Mouse (Mus musculus): ENCODE data around the gene Ythdf2. TPM values are rescaled to one million over a fixed set of nuclear protein-coding genes. Genes with fewer than 3 reads are reported as not detected.
"Not testable (repeated sequence)": the region's sequence is repeated elsewhere in the genome, so short reads cannot be mapped to it uniquely, and the experiment has no call there.

The Ythdf2 gene
- polyA plus RNA-seq, 1 experiment = not detected

GRCm38 (mm10) chr4:132247451-132247997 lies 35.4 kb upstream of the Ythdf2 start:
- 75% methylated on average over 5 of the region's 5 CpGs for WGBS
- Histone ChIP-seq H3K4me1 (ENCODE audit: control insufficient read depth, insufficient read depth, low read length) (no peaks in the 10 kb centered on the region), H3K4me3 (ENCODE audit: insufficient read depth, low read depth, low read length) (no peak overlapping the region), H3K27ac (ENCODE audit: insufficient read depth, low read depth, low read length) (no peak overlapping the region)
- no peak for TF ChIP-seq POLR2A (IDR thresholded peaks at IDR 0.05; ENCODE audit: insufficient read depth, low read depth, low read length)
- TF ChIP-seq CTCF (IDR thresholded peaks at IDR 0.05; ENCODE audit: insufficient read depth, low read depth, low read length) = no peak

- 93% methylated on average over 3 of the region's 3 CpGs for WGBS
- H3K4me1 ChIP-seq (ENCODE audit: control insufficient read depth, insufficient read depth, low read length) = no peaks in the 10 kb centered on the region
Observed at GRCm38 (mm10) chr4:132245643-132246042, 33.5 kb upstream of the Ythdf2 start.

GRCm38 (mm10) chr4:132241208-132241607 lies 29.1 kb upstream of the Ythdf2 start:
- Histone ChIP-seq H3K4me3 (ENCODE audit: insufficient read depth, low read depth, low read length) (no peak overlapping the region), H3K4me1 (ENCODE audit: control insufficient read depth, insufficient read depth, low read length) (no peaks in the 10 kb centered on the region), H3K27ac (ENCODE audit: insufficient read depth, low read depth, low read length) (no peak overlapping the region)
- 93% methylated on average over 3 of the region's 3 CpGs for WGBS
- no peak for TF ChIP-seq CTCF (IDR thresholded peaks at IDR 0.05; ENCODE audit: insufficient read depth, low read depth, low read length)
- TF ChIP-seq POLR2A (IDR thresholded peaks at IDR 0.05; ENCODE audit: insufficient read depth, low read depth, low read length) = no peak

More at GRCm38 (mm10) chr4:132245643-132246042, 33.5 kb upstream of the Ythdf2 start:
- H3K27ac ChIP-seq (ENCODE audit: insufficient read depth, low read depth, low read length) = no peak overlapping the region
- no peak overlapping the region for H3K4me3 ChIP-seq (ENCODE audit: insufficient read depth, low read depth, low read length)
- TF ChIP-seq CTCF (IDR thresholded peaks at IDR 0.05; ENCODE audit: insufficient read depth, low read depth, low read length) = no peak
- TF ChIP-seq POLR2A (IDR thresholded peaks at IDR 0.05; ENCODE audit: insufficient read depth, low read depth, low read length) = no peak

- H3K4me1 ChIP-seq (ENCODE audit: control insufficient read depth, insufficient read depth, low read length) = no peaks in the 10 kb centered on the region
- 91% methylated on average over 3 of the region's 3 CpGs for WGBS
- no peak for TF ChIP-seq POLR2A (IDR thresholded peaks at IDR 0.05; ENCODE audit: insufficient read depth, low read depth, low read length)
- H3K4me3 ChIP-seq (ENCODE audit: insufficient read depth, low read depth, low read length) = no peak overlapping the region
- no peak overlapping the region for H3K27ac ChIP-seq (ENCODE audit: insufficient read depth, low read depth, low read length)
Observed at GRCm38 (mm10) chr4:132240367-132240766, 28.3 kb upstream of the Ythdf2 start.

- Histone ChIP-seq H3K4me3 (ENCODE audit: insufficient read depth, low read depth, low read length) (no peak overlapping the region), H3K27ac (ENCODE audit: insufficient read depth, low read depth, low read length) (no peak overlapping the region), H3K4me1 (ENCODE audit: control insufficient read depth, insufficient read depth, low read length) (no peaks in the 10 kb centered on the region)
- TF ChIP-seq POLR2A (IDR thresholded peaks at IDR 0.05; ENCODE audit: insufficient read depth, low read depth, low read length) (no peak), CTCF (IDR thresholded peaks at IDR 0.05; ENCODE audit: insufficient read depth, low read depth, low read length) (no peak)
- 88% methylated on average over 4 of the region's 4 CpGs for WGBS
Observed at GRCm38 (mm10) chr4:132238356-132238755, 26.3 kb upstream of the Ythdf2 start.

- TF ChIP-seq POLR2A (IDR thresholded peaks at IDR 0.05; ENCODE audit: insufficient read depth, low read depth, low read length) (no peak), CTCF (IDR thresholded peaks at IDR 0.05; ENCODE audit: insufficient read depth, low read depth, low read length) (no peak)
- no peaks in the 10 kb centered on the region for H3K4me1 ChIP-seq (ENCODE audit: control insufficient read depth, insufficient read depth, low read length)
- WGBS = 93% methylated on average over 8 of the region's 8 CpGs
- H3K4me3 ChIP-seq (ENCODE audit: insufficient read depth, low read depth, low read length) = no peak overlapping the region
- no peak overlapping the region for H3K27ac ChIP-seq (ENCODE audit: insufficient read depth, low read depth, low read length)
Observed at GRCm38 (mm10) chr4:132234710-132235109, 22.6 kb upstream of the Ythdf2 start.

GRCm38 (mm10) chr4:132230422-132230821 lies 18.3 kb upstream of the Ythdf2 start:
- TF ChIP-seq CTCF (IDR thresholded peaks at IDR 0.05; ENCODE audit: insufficient read depth, low read depth, low read length) = no peak
- no peak for TF ChIP-seq POLR2A (IDR thresholded peaks at IDR 0.05; ENCODE audit: insufficient read depth, low read depth, low read length)
- Histone ChIP-seq H3K27ac (ENCODE audit: insufficient read depth, low read depth, low read length) (no peak overlapping the region), H3K4me3 (ENCODE audit: insufficient read depth, low read depth, low read length) (no peak overlapping the region), H3K4me1 (ENCODE audit: control insufficient read depth, insufficient read depth, low read length) (no peaks in the 10 kb centered on the region)
- WGBS = 96% methylated on average over 5 of the region's 5 CpGs

- H3K4me3 ChIP-seq (ENCODE audit: insufficient read depth, low read depth, low read length); H3K27ac ChIP-seq (ENCODE audit: insufficient read depth, low read depth, low read length); H3K4me1 ChIP-seq (ENCODE audit: control insufficient read depth, insufficient read depth, low read length): not testable (repeated sequence)
- WGBS = 97% methylated on average over 5 of the region's 5 CpGs
Observed at GRCm38 (mm10) chr4:132222001-132222400, 9.9 kb upstream of the Ythdf2 start.

GRCm38 (mm10) chr4:132218439-132218838 lies 6.3 kb upstream of the Ythdf2 start:
- 76% methylated on average over 6 of the region's 6 CpGs for WGBS
- H3K27ac ChIP-seq (ENCODE audit: insufficient read depth, low read depth, low read length); H3K4me1 ChIP-seq (ENCODE audit: control insufficient read depth, insufficient read depth, low read length); H3K4me3 ChIP-seq (ENCODE audit: insufficient read depth, low read depth, low read length): not testable (repeated sequence)

GRCm38 (mm10) chr4:132217781-132218180 lies 5.7 kb upstream of the Ythdf2 start:
- H3K4me1 ChIP-seq (ENCODE audit: control insufficient read depth, insufficient read depth, low read length) = no peaks in the 10 kb centered on the region
- no peak overlapping the region for H3K4me3 ChIP-seq (ENCODE audit: insufficient read depth, low read depth, low read length)
- H3K27ac ChIP-seq (ENCODE audit: insufficient read depth, low read depth, low read length) = no peak overlapping the region
- TF ChIP-seq CTCF (IDR thresholded peaks at IDR 0.05; ENCODE audit: insufficient read depth, low read depth, low read length) (no peak), POLR2A (IDR thresholded peaks at IDR 0.05; ENCODE audit: insufficient read depth, low read depth, low read length) (no peak)
- 85% methylated on average over 2 of the region's 2 CpGs for WGBS
